Mouse (Mus musculus): ENCODE measurements around the gene Fbxw5. TPM values are rescaled to one million over a fixed set of nuclear protein-coding genes. Genes with fewer than 3 reads are reported as not detected.

Fbxw5 gene
- polyA plus RNA-seq, 1 experiment from 2014 or later, result 64.2 TPM

- DNase-seq (ENCODE audit: low spot score) (no peak), ATAC-seq (ENCODE audit: low FRiP score) (no peak)
- Histone ChIP-seq H3K4me1 (replicated peaks; ENCODE audit: control insufficient read depth, insufficient read depth, low read length) (no peaks in the 10 kb centered on the region), H3K9ac (ENCODE audit: low read depth, low read length) (no peak overlapping the region), H3K4me3 (ENCODE audit: low read depth, low read length) (no peak overlapping the region), H3K27ac (ENCODE audit: low read depth, low read length) (no peak overlapping the region), H3K36me3 (ENCODE audit: control insufficient read depth, insufficient read depth, low read length) (peaks cover 3% of the 10 kb centered on the region; the same call in 1 of the 2 replicates), H3K4me2 (replicated peaks; ENCODE audit: low read depth, low read length) (no peak overlapping the region), H3K27me3 (ENCODE audit: control insufficient read depth, insufficient read depth, low read length) (no peaks in the 10 kb centered on the region), H3K9me3 (ENCODE audit: control insufficient read depth, low read length) (no peaks in the 10 kb centered on the region)
- 98% methylated on average over 2 of the region's 2 CpGs for WGBS
Observed at GRCm38 (mm10) chr2:25533707-25534106, 33.2 kb downstream of the Fbxw5 start.

- no peak overlapping the region for H3K4me3 ChIP-seq (ENCODE audit: low read depth, low read length)
- WGBS, result 97% methylated on average over 3 of the region's 3 CpGs
- ATAC-seq (ENCODE audit: low FRiP score) (no peak), DNase-seq (ENCODE audit: low spot score) (no peak)
- no peaks in the 10 kb centered on the region for H3K4me1 ChIP-seq (replicated peaks; ENCODE audit: control insufficient read depth, insufficient read depth, low read length)
- H3K27me3 ChIP-seq (ENCODE audit: control insufficient read depth, insufficient read depth, low read length), result no peaks in the 10 kb centered on the region
- H3K9ac ChIP-seq (ENCODE audit: low read depth, low read length), result no peak overlapping the region
- no peak overlapping the region for H3K27ac ChIP-seq (ENCODE audit: low read depth, low read length)
- H3K36me3 ChIP-seq (ENCODE audit: control insufficient read depth, insufficient read depth, low read length), result peaks cover 3% of the 10 kb centered on the region; the same call in 1 of the 2 replicates
- H3K9me3 ChIP-seq (ENCODE audit: control insufficient read depth, low read length), result no peaks in the 10 kb centered on the region
- H3K4me2 ChIP-seq (replicated peaks; ENCODE audit: low read depth, low read length), result no peak overlapping the region
Observed at GRCm38 (mm10) chr2:25534178-25534865, 33.8 kb downstream of the Fbxw5 start.

DNA sequence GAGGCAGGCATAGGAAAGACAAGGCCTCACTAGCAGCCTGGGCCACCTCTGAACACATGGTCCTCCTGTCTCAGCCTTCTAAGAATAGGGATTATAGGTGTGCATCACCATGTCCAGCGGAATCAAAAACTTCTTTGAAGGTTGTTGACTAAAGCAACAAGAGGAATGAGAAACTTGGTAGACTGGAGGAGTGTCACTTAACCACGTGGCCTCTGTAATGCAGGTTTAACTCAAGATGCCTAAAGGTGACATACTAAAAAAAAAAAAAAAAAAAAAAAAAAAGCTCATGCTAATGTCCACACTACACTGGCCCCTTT lies 34.3 kb downstream of the Fbxw5 start:
- WGBS, result 93% methylated on average over 2 of the region's 2 CpGs
- H3K36me3 ChIP-seq (ENCODE audit: control insufficient read depth, insufficient read depth, low read length), result peaks cover 3% of the 10 kb centered on the region; the same call in 1 of the 2 replicates

GRCm38 (mm10) chr2:25536531-25536930 lies 36.0 kb downstream of the Fbxw5 start:
- no peak overlapping the region for H3K4me3 ChIP-seq (ENCODE audit: low read depth, low read length)
- H3K36me3 ChIP-seq (ENCODE audit: control insufficient read depth, insufficient read depth, low read length), result no peaks in the 10 kb centered on the region
- ATAC-seq (ENCODE audit: low FRiP score), result no peak
- no peak overlapping the region for H3K4me2 ChIP-seq (replicated peaks; ENCODE audit: low read depth, low read length)
- no peaks in the 10 kb centered on the region for H3K27me3 ChIP-seq (ENCODE audit: control insufficient read depth, insufficient read depth, low read length)
- H3K4me1 ChIP-seq (replicated peaks; ENCODE audit: control insufficient read depth, insufficient read depth, low read length), result no peaks in the 10 kb centered on the region
- no peaks in the 10 kb centered on the region for H3K9me3 ChIP-seq (ENCODE audit: control insufficient read depth, low read length)
- no peak for DNase-seq (ENCODE audit: low spot score)
- H3K27ac ChIP-seq (ENCODE audit: low read depth, low read length), result no peak overlapping the region
- no peak overlapping the region for H3K9ac ChIP-seq (ENCODE audit: low read depth, low read length)
- 94% methylated on average over 8 of the region's 8 CpGs for WGBS

More for the DNA sequence above, 34.3 kb downstream of the Fbxw5 start:
- no peak for DNase-seq (ENCODE audit: low spot score)
- no peak for ATAC-seq (ENCODE audit: low FRiP score)
- H3K4me3 ChIP-seq (ENCODE audit: low read depth, low read length), result no peak overlapping the region
- H3K9me3 ChIP-seq (ENCODE audit: control insufficient read depth, low read length), result no peaks in the 10 kb centered on the region
- H3K9ac ChIP-seq (ENCODE audit: low read depth, low read length), result no peak overlapping the region
- no peak overlapping the region for H3K27ac ChIP-seq (ENCODE audit: low read depth, low read length)
- no peaks in the 10 kb centered on the region for H3K27me3 ChIP-seq (ENCODE audit: control insufficient read depth, insufficient read depth, low read length)
- no peak overlapping the region for H3K4me2 ChIP-seq (replicated peaks; ENCODE audit: low read depth, low read length)
- H3K4me1 ChIP-seq (replicated peaks; ENCODE audit: control insufficient read depth, insufficient read depth, low read length), result no peaks in the 10 kb centered on the region

GRCm38 (mm10) chr2:25540541-25540948 lies 40.0 kb downstream of the Fbxw5 start:
- DNase-seq (ENCODE audit: low spot score) (no peak), ATAC-seq (ENCODE audit: low FRiP score) (no peak)
- no peaks in the 10 kb centered on the region for H3K9me3 ChIP-seq (ENCODE audit: control insufficient read depth, low read length)
- no peaks in the 10 kb centered on the region for H3K27me3 ChIP-seq (ENCODE audit: control insufficient read depth, insufficient read depth, low read length)
- WGBS, result 89% methylated on average over 4 of the region's 4 CpGs
- no peaks in the 10 kb centered on the region for H3K36me3 ChIP-seq (ENCODE audit: control insufficient read depth, insufficient read depth, low read length)
- no peak overlapping the region for H3K4me3 ChIP-seq (ENCODE audit: low read depth, low read length)
- no peaks in the 10 kb centered on the region for H3K4me1 ChIP-seq (replicated peaks; ENCODE audit: control insufficient read depth, insufficient read depth, low read length)
- no peak overlapping the region for H3K9ac ChIP-seq (ENCODE audit: low read depth, low read length)
- no peak overlapping the region for H3K27ac ChIP-seq (ENCODE audit: low read depth, low read length)
- no peak overlapping the region for H3K4me2 ChIP-seq (replicated peaks; ENCODE audit: low read depth, low read length)

- Histone ChIP-seq H3K4me1 (replicated peaks; ENCODE audit: control insufficient read depth, insufficient read depth, low read length) (no peaks in the 10 kb centered on the region), H3K9ac (ENCODE audit: low read depth, low read length) (no peak overlapping the region), H3K36me3 (ENCODE audit: control insufficient read depth, insufficient read depth, low read length) (no peaks in the 10 kb centered on the region), H3K9me3 (ENCODE audit: control insufficient read depth, low read length) (no peaks in the 10 kb centered on the region), H3K4me3 (ENCODE audit: low read depth, low read length) (no peak overlapping the region), H3K27ac (ENCODE audit: low read depth, low read length) (no peak overlapping the region), H3K27me3 (ENCODE audit: control insufficient read depth, insufficient read depth, low read length) (no peaks in the 10 kb centered on the region), H3K4me2 (replicated peaks; ENCODE audit: low read depth, low read length) (no peak overlapping the region)
- 87% methylated on average over 10 of the region's 10 CpGs for WGBS
- no peak for DNase-seq (ENCODE audit: low spot score)
- ATAC-seq (ENCODE audit: low FRiP score), result no peak
Observed at GRCm38 (mm10) chr2:25541644-25542367, 41.3 kb downstream of the Fbxw5 start.

DNA sequence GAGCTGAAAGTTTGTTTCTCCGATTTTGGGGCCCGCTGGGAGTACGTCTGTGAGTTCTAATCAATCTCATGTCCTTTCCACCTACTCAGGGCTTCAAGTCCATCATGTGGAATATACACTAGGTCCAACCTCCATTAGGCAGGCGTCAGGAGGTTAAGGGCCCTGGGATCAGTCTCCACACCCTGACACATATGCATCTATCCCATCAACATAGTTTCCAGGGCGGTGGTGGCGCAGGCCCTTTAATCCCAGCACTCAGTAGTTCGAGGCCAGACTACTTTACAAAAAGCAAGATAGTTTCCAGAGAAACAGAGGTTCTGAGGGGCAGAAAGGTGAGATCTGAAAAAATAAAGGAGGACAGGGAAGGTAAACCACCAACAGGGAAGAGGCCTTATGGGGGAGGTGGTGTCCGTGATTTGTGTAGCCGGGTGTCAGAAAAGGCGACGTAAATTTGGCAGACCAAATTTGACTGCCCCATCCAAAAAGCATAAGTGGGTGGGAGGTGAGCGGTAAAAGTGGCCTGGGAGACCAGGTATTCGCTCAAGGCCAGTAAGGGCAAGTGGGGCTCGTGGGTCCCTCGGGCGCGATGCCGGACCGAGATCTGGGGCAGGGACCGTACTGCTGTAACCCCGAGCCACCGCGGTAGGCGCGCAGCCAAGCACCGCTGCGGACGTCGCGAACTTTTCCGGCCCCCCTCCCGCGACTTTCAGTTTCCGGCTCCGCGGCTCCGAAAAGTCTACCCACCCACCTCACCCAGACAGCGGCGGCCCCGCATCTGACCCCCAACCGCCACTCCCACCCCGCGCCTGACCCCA lies 45.7 kb downstream of the Fbxw5 start:
- DNase-seq (ENCODE audit: low spot score), result no peak

GRCm38 (mm10) chr2:25546811-25547491 lies 46.4 kb downstream of the Fbxw5 start, which contains the start of gene Traf2:
Gene Traf2, minus strand, starts transcription at chr2:25546940.
- peak; percentile 97 for DNase-seq (ENCODE audit: low spot score)
- H3K36me3 ChIP-seq (ENCODE audit: control insufficient read depth, insufficient read depth, low read length), result no peaks in the 10 kb centered on the region
- peak within 1 kb of the TSS; percentile 79 for H3K9ac ChIP-seq (ENCODE audit: low read depth, low read length)
- peak within 1 kb of the TSS; percentile 75 for H3K4me2 ChIP-seq (replicated peaks; ENCODE audit: low read depth, low read length)
- H3K4me1 ChIP-seq (replicated peaks; ENCODE audit: control insufficient read depth, insufficient read depth, low read length), result no peaks in the 10 kb centered on the region
- peak; percentile 99 for ATAC-seq (ENCODE audit: low FRiP score)
- H3K27me3 ChIP-seq (ENCODE audit: control insufficient read depth, insufficient read depth, low read length), result no peaks in the 10 kb centered on the region
- 0 out of 2 replicates have a peak within 1 kb of the TSS, but pooled peaks have one; percentile 33 for H3K27ac ChIP-seq (ENCODE audit: low read depth, low read length)
- 3% methylated on average over 43 of the region's 48 CpGs for WGBS
- H3K4me3 ChIP-seq (ENCODE audit: low read depth, low read length), result peak within 1 kb of the TSS; percentile 60
- H3K9me3 ChIP-seq (ENCODE audit: control insufficient read depth, low read length), result no peaks in the 10 kb centered on the region

More for the DNA sequence above, 45.7 kb downstream of the Fbxw5 start:
- peak overlapping the region; percentile 75 for H3K4me2 ChIP-seq (replicated peaks; ENCODE audit: low read depth, low read length)
- 11% methylated on average over 36 of the region's 43 CpGs for WGBS
- H3K27ac ChIP-seq (ENCODE audit: low read depth, low read length), result 0 out of 2 replicates have a peak overlapping the region, but pooled peaks have one; percentile 33
- ATAC-seq (ENCODE audit: low FRiP score), result peak; percentile 68
- no peaks in the 10 kb centered on the region for H3K4me1 ChIP-seq (replicated peaks; ENCODE audit: control insufficient read depth, insufficient read depth, low read length)
- peak overlapping the region; percentile 60 for H3K4me3 ChIP-seq (ENCODE audit: low read depth, low read length)
- H3K36me3 ChIP-seq (ENCODE audit: control insufficient read depth, insufficient read depth, low read length), result no peaks in the 10 kb centered on the region
- H3K9ac ChIP-seq (ENCODE audit: low read depth, low read length), result peak overlapping the region; percentile 79
- no peaks in the 10 kb centered on the region for H3K27me3 ChIP-seq (ENCODE audit: control insufficient read depth, insufficient read depth, low read length)
- H3K9me3 ChIP-seq (ENCODE audit: control insufficient read depth, low read length), result no peaks in the 10 kb centered on the region

Measured in hindbrain, embryonic 11.5 days (tissue).